Mouse (Mus musculus): ENCODE data around the gene Zfp36l2. TPM values are rescaled to one million over a fixed set of nuclear protein-coding genes. Genes with fewer than 3 reads are reported as not detected.

The Zfp36l2 gene
- polyA plus RNA-seq, 1 experiment from 2014 or later, result 68.0 TPM

DNA sequence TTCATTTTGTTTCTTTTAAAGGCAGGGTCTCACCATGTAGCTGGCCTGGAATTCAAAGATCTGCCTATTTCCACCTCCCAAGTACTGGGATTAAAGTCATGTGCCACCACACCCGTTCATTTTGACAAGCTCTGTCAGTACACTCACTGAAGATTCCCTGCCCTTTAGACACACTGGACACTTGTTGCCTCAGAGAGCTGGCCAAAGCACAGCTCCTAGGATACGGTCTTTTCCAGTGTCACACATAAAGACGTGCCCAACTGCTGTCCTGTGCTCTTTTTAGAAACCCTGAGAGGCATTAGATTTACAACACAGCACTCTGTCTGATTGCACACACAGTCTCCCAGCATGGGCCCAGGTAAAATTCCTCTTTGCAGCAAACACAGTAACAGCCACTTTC, 29.9 kb upstream of the Zfp36l2 start:
- no peaks in the 10 kb centered on the region for H3K27me3 ChIP-seq
- CTCF ChIA-PET, result interaction anchor here (1.1 to 1.5 kb wide), 2 partner anchors 11 to 38 kb away, joined by 3 to 4 read pairs; no protein-coding TSS in a partner anchor
- no peak for TF ChIP-seq CTCF (IDR thresholded peaks at IDR 0.05)
- POLR2A ChIA-PET, result no interaction called here
- DNase-seq (ENCODE audit: low read depth, low spot score), result no peak
- in situ Hi-C loops (cut with MboI; ENCODE audit: low pct_unique_long_range_greater_than_20kb), result no loop called here
- ATAC-seq, result no peak

DNA sequence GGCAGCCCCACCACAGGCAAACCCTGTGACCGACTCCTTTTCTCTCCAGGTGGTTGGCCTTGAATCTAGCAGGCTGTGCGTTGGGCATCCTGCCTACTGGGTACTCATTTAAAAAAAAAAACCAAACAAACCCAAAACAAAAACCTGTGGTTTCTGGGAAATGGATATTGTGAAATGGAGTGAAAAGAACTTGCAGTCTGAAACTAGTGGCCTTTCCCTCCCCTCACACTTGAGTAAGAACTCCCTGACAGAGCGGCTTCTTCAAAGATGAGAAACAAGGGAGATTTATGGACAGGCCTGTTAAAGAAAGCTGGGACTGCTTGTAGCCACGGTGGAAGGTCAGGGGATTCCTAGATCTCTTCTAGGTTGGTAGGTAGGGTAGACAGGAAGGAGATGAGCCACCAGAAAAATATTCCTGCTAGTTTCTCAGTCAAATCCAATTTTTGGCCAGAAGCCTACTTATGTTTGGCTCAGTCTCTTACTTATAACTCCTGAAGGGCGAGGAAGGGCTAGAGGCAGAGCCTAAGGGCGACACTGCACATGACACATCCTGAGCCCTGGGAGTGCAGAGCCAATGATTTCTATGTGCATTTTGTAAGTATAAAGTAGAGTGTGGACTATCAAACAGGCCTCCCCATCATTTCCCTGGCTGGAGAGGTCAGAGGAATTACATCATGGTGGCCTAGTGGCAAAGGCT, 27.7 kb upstream of the Zfp36l2 start:
- in situ Hi-C loops (cut with MboI; ENCODE audit: low pct_unique_long_range_greater_than_20kb), result no loop called here
- ATAC-seq (peak; percentile 92), DNase-seq (ENCODE audit: low read depth, low spot score) (peak; percentile 97)
- H3K27me3 ChIP-seq, result no peaks in the 10 kb centered on the region
- POLR2A ChIA-PET, result interaction anchor here (0.6 kb wide), 1 partner anchor 101 kb away, joined by 4 read pairs; no protein-coding TSS in a partner anchor
- no peak for TF ChIP-seq CTCF (IDR thresholded peaks at IDR 0.05)
- CTCF ChIA-PET, result interaction anchor here (0.9 to 1.7 kb wide), 3 partner anchors 19 to 40 kb away, joined by 3 to 4 read pairs (median 3); no protein-coding TSS in a partner anchor

DNA sequence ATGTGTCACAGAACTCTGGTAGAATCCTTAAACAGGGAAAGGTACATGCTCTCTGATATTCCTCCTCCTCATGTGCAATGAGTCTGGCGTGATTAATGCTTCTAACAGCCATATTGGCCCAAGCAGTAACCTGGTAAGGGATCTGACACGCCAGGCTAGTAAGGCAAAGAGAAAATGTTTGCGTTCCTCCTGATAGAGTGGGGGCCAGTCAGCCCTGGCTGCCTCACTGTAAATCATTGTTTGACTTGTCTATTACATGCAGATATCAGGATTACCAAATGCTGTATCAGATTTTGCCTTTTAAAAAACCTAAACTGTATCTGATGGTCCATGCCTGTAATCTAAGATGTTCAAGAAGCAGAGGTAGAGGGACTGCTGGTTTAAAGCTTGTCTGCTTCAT, 25.7 kb upstream of the Zfp36l2 start:
- in situ Hi-C loops (cut with MboI; ENCODE audit: low pct_unique_long_range_greater_than_20kb), result no loop called here
- H3K27me3 ChIP-seq, result no peaks in the 10 kb centered on the region
- TF ChIP-seq CTCF (IDR thresholded peaks at IDR 0.05), result no peak
- CTCF ChIA-PET, result interaction anchor here (0.5 to 1.0 kb wide), 2 partner anchors 37 to 184 kb away, joined by 3 read pairs; no protein-coding TSS in a partner anchor
- POLR2A ChIA-PET, result interaction anchor here (0.7 kb wide), 1 partner anchor 233 kb away, joined by 6 read pairs; no protein-coding TSS in a partner anchor
- DNase-seq (ENCODE audit: low read depth, low spot score) (no peak), ATAC-seq (no peak)

DNA sequence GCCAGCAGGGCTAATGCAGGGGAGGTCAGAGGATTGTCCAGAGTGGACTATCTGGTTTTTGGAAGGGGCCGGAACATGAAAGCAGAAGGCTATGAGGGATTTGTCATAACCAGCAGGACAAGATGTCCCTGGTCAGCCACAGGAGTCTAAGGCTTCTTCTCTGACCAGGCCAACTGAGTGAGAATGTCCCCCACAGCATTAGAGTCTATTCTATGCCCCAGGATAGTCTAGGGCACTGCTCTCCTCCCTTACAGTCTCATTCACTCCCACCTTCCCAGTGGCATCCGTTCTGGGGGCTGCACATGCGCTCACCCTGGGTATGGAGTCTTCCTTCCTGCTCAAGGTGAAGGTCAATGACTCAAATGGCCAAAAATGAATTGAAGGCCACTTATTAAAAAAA, 19.9 kb upstream of the Zfp36l2 start:
- in situ Hi-C loops (cut with MboI; ENCODE audit: low pct_unique_long_range_greater_than_20kb), result no loop called here
- ATAC-seq, result no peak
- no peak for TF ChIP-seq CTCF (IDR thresholded peaks at IDR 0.05)
- CTCF ChIA-PET, result no interaction called here
- DNase-seq (ENCODE audit: low read depth, low spot score), result no peak
- POLR2A ChIA-PET, result no interaction called here
- H3K27me3 ChIP-seq, result no peaks in the 10 kb centered on the region

DNA sequence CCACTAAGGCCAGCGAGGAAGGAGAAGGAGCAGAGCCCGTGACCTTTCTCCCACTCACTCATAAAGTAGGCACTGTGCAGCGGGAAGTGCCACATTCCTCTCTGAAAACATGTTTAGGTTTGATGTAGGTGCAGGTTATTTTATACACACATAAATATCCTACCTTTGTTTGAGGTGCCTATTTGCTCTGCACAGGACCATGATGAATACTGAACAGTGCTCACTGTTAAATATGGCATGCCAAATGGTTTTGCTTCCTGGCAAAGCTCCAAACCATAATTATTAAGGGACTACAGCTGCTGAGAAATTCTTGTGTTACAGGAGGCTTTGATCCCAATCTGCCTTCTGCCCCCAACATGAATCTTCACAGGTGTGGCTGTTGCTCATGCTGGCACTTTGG, 18.5 kb upstream of the Zfp36l2 start:
- DNase-seq (ENCODE audit: low read depth, low spot score), result no peak
- ChIA-PET CTCF (no interaction called here), POLR2A (no interaction called here)
- H3K27me3 ChIP-seq, result no peaks in the 10 kb centered on the region
- TF ChIP-seq CTCF (IDR thresholded peaks at IDR 0.05), result no peak
- no peak for ATAC-seq
- in situ Hi-C loops (cut with MboI; ENCODE audit: low pct_unique_long_range_greater_than_20kb), result no loop called here

DNA sequence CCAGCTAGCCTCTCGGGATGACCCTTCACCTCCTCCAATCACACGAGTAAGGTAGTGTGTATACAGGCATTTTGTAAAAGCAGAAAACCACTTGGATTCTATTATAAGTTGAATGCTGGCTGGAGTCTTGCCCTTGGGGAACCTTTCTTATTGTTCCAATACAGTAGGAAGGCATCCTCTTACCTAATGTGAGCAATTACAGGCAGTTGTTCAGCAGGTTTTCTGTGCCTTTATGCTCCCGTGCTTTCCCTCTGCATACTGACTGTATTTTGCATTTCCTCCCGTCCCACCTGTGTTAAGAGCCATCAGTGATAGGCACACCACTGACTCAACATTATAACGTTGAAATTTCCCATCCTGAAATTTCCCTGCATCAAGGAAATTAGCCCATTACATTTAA, 17.2 kb upstream of the Zfp36l2 start:
- ATAC-seq, result no peak
- no peak for TF ChIP-seq CTCF (IDR thresholded peaks at IDR 0.05)
- H3K27me3 ChIP-seq, result no peaks in the 10 kb centered on the region
- DNase-seq (ENCODE audit: low read depth, low spot score), result no peak
- ChIA-PET POLR2A (no interaction called here), CTCF (interaction anchor here (1.2 kb wide), 1 partner anchor 10 kb away, joined by 3 read pairs; no protein-coding TSS in a partner anchor)
- in situ Hi-C loops (cut with MboI; ENCODE audit: low pct_unique_long_range_greater_than_20kb), result no loop called here

DNA sequence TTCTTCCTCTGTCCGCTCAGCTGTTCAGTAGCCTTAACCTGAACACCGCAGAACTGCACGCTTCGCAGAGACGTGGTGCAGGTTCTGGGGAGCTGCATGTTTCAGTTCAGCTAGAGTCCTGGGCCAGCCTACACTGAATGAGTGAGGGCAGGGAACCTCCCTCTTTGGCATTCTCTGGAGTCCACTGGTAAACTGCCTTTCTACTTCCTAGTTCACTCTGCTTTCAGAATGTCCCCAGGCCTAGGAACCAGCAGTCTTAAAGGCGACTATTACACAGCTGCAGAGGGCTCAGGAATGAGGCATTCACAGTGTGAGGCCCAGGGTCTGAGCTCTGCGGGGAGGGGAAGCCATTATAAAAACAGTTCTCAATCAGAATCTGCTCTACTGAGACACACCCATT, 15.6 kb upstream of the Zfp36l2 start:
- no peaks in the 10 kb centered on the region for H3K27me3 ChIP-seq
- in situ Hi-C loops (cut with MboI; ENCODE audit: low pct_unique_long_range_greater_than_20kb), result no loop called here
- CTCF ChIA-PET, result interaction anchor here (1.1 to 1.2 kb wide), 2 partner anchors 10 to 17 kb away, joined by 3 read pairs; no protein-coding TSS in a partner anchor
- POLR2A ChIA-PET, result interaction anchor here (0.8 to 1.2 kb wide), 2 partner anchors 167 to 179 kb away, joined by 3 read pairs; no protein-coding TSS in a partner anchor
- DNase-seq (ENCODE audit: low read depth, low spot score) (no peak), ATAC-seq (no peak)
- TF ChIP-seq CTCF (IDR thresholded peaks at IDR 0.05), result no peak

DNA sequence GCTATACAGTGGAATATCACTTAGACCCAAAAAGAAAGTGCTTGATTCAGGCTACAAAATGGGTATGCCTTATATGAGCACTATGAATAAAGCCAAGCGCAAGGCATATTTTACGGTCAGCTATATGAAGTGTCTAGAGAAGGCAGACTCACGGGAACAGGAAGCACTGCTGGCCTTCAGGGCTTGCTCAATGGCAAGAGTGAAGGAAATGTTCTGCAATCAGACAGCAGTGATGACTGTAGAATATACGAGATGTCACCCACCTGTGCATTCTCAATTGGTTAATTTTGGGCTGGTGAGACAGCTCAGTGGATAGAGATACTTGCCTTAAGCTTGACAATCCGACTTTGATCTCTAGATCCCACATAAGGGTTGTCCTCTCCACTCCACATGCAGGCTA, 13.4 kb upstream of the Zfp36l2 start:
- DNase-seq (ENCODE audit: low read depth, low spot score) (no peak), ATAC-seq (no peak)
- H3K27me3 ChIP-seq, result no peaks in the 10 kb centered on the region
- in situ Hi-C loops (cut with MboI; ENCODE audit: low pct_unique_long_range_greater_than_20kb), result no loop called here
- ChIA-PET POLR2A (no interaction called here), CTCF (interaction anchor here (1.8 kb wide), 1 partner anchor 10 kb away, joined by 7 read pairs; no protein-coding TSS in a partner anchor)
- TF ChIP-seq CTCF (IDR thresholded peaks at IDR 0.05), result no peak

DNA sequence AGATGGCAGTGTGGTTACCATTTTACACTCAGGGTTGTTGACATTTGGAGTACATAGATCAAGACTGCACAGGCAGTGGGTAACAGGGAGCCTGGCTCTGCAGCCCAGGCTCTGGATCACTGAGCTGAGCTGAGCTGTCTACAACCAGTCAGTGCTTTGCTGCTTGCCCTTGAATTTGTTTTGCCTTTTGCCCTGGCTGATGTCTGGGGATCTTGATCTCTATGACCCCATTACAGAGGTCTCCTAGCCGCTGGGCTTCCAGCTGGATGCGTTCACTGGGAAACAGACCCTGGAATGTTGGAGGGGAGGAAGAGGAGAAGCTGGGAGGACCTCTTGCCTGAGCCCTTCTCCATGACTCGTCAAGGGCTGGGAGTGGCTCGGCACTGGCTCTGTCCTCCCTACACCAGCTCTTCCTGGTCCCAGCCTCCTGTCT, 10.2 kb upstream of the Zfp36l2 start:
- ATAC-seq, result no peak
- in situ Hi-C loops (cut with MboI; ENCODE audit: low pct_unique_long_range_greater_than_20kb), result loop anchor here (5.0 kb wide), 5 partner anchors 171 to 326 kb away; no protein-coding TSS in a partner anchor
- H3K27me3 ChIP-seq, result no peaks in the 10 kb centered on the region
- POLR2A ChIA-PET, result no interaction called here
- no peak for TF ChIP-seq CTCF (IDR thresholded peaks at IDR 0.05)
- CTCF ChIA-PET, result no interaction called here
- no peak for DNase-seq (ENCODE audit: low read depth, low spot score)

DNA sequence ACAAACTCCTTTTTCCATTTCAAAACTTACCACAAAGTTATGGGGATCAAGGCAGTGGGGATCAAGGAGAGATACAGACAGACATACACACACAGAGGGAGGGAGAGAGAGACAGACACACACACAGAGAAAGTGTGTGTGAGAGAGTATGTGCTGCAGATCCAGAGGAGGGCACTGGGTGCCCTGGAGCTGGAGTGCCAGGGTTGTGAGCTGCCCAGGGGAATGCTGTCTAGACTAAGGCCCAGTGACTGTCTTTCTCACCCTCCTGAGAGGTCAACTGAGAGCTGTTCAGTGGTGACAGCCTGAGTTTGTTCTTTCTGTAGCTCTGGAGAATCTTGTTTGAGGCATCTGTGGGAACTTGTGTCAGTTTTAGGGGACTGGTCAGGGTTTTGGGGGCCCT, 8.6 kb upstream of the Zfp36l2 start:
- DNase-seq (ENCODE audit: low read depth, low spot score) (no peak), ATAC-seq (peak; percentile 51)
- no peak for TF ChIP-seq CTCF (IDR thresholded peaks at IDR 0.05)
- in situ Hi-C loops (cut with MboI; ENCODE audit: low pct_unique_long_range_greater_than_20kb), result loop anchor here (5.0 kb wide), 5 partner anchors 169 to 324 kb away; no protein-coding TSS in a partner anchor
- ChIA-PET CTCF (interaction anchor here (0.8 to 1.6 kb wide), 4 partner anchors 19 to 168 kb away, joined by 3 to 4 read pairs (median 4); no protein-coding TSS in a partner anchor), POLR2A (no interaction called here)
- H3K27me3 ChIP-seq, result no peaks in the 10 kb centered on the region

DNA sequence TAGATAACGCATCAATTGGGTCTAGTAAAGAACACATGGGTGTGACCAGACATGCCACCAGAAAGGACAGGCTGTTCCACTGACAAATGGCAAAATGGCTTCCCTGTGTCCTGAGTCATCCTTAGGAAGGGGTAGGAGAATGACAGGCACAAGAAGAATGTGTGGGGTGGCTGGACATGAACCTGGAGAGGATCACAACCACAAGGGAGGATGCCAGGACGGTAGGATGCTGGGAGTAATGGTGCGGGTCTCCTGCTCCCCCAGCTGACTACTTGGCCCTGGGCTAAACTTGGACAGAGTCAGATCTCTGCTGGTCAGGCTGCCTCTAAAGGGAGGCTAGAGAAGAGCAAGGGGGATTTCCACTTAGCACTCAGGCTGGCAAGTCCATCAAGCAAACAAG, 8.1 kb upstream of the Zfp36l2 start:
- TF ChIP-seq CTCF (IDR thresholded peaks at IDR 0.05), result no peak
- peak; percentile 47 for DNase-seq (ENCODE audit: low read depth, low spot score)
- CTCF ChIA-PET, result interaction anchor here (1.1 to 1.6 kb wide), 5 partner anchors 20 to 201 kb away, joined by 3 to 4 read pairs (median 4); no protein-coding TSS in a partner anchor
- H3K27me3 ChIP-seq, result no peaks in the 10 kb centered on the region
- in situ Hi-C loops (cut with MboI; ENCODE audit: low pct_unique_long_range_greater_than_20kb), result loop anchor here (5.0 kb wide), 5 partner anchors 169 to 324 kb away; no protein-coding TSS in a partner anchor
- POLR2A ChIA-PET, result interaction anchor here (0.6 kb wide), 1 partner anchor 137 kb away, joined by 3 read pairs; no protein-coding TSS in a partner anchor
- peak; percentile 55 for ATAC-seq
